Mouse (Mus musculus): ENCODE data around the gene Gm3646.

The Gm3646 gene

DNA sequence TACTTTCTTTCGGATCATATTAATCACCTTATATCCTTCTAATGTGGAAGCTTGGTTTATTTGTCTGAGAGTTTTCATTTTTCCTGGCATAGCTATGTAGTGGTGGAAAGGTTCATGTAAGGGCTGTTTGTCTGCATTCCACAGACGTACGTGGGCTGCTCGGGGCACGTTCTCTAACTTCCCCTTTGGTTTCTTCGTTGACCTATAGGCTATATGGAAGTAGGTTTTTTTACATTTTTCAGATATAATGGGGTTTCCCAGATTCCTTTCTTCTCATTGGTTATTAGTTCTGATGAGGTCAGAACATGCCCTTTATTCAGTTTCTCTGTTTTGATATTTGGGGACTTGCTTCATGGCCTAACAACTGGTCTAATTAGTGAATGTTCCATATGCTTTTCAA lies 23.3 kb downstream of the Gm3646 start:
- DNase-seq (ENCODE audit: inconsistent ontology term): no peak

DNA sequence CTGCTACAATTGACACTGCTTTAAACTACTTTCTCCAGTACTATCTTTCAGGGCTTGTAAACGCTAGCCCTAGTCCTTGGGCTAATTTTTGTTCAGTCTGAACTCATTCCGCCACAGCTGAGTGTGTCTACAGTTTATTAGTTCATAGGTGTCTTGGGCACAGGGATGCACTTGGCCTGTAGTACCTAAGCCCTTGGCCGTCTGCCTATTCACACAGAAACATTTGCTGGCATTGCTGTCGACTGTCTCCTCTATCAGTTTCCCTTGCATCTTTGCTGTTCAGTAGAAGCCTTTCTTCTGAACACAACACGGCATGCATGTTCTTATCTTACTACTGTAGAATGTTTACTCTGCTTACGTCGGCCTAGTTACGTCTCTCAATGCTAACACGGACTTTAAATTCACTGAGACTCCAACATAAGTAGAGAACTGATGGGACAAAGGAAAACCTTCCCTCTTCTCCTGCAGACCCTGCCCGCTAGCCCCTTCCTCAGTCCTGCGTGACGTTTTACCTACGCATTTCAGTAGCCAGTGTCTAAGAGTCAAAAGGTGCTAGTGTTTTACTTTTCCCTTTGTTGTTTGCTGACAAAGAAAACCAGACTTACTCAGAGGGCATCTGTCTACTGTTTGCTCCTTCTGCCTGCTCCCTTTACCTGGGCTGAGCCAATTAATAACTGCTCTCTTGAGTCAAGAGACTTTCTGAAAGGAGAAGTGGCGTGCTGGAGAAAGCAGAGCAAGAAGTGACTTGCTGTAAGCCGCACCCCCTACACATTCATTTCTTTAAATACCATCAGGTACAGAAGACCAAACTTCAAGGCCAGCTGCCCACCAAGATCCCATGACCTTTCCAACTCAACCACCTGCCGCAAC lies 25.8 kb downstream of the Gm3646 start:
- DNase-seq (ENCODE audit: inconsistent ontology term): no peak

DNA sequence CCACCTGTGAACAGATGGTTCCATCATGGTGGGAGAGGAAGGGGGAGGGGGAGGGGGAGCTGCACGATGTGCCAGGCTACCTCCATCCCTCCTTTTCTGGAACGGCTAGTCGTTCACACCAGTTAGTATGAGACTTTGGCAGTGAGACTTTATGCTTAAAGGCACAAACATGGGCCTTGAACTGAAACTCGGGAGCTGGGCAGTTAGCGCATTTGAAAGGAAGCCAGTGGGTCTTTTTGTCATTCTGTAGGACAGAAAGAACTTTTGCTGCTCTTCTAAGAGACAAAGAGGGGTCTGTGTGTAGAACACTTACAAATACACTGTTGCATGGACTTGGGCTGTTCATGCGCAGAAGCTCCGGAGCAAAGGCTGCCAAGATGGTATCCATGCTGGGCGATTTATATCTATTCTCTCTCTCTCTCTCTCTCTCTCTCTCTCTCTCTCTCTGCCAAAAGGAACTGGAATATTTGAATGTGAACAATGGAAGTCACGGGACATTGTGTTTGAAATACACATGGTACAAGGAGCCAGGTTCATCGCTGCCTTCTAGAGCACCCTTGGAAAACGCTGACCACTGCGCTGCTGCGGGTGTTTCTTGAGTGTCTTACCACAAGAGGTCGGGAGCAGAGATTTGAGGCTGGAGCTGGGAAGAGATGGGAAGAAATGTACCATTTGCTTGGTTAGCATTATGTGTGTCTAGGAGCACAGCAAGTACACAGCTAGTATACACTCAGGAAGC lies 31.0 kb downstream of the Gm3646 start:
- DNase-seq (ENCODE audit: inconsistent ontology term): no peak

DNA sequence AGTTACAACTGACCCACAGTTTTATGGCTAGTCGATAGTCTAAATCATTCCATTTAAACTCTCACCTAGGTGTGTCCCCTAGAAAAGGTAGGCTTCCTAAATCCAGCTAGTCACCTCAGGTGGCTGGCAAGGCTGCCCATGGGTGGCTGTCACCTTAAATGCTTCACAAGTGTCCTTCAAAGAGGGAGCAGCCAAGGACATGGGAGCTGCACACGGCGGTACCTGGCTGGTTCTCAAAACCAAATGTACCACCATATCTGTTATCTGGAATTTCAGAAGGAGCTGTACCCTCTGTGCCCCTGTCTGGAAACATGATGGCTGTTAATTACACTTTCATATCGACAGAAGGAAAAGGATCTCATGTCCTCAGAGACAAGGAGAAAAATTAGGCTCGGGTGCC lies 31.6 kb downstream of the Gm3646 start:
- DNase-seq (ENCODE audit: inconsistent ontology term): no peak

DNA sequence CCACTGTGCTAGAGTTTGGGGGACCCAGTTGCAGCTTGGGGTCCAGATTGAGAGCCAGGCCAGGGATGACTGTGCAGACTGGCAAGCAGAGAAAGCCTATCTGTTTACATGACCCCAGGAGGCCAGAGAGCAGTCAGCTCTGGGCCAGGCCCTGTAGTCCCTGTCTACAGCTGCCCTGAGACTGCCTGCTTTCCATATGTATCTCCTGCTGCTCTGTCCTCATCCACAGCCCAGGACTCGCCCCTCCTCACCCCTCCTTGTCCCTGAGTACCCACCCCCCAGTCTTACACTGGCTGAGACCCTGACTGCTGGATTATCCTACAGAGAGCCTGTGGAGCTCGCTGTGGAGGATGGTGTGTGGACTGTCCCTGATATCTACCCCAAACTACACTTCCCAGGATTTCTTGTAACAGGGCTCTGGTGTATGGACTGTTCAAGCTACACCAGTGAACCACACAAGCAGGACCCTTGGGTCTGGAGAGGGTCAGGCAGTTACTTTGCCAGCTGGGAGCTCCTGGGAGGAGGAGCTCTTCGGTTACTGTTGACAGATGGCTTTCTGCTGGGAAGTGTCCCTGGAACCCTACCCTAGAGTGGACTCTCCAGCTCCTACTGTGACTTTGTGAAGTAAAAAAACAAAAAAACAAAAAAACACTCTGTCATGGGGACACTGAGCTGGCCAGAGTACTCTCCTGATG lies 32.6 kb downstream of the Gm3646 start:
- DNase-seq (ENCODE audit: inconsistent ontology term): no peak

DNA sequence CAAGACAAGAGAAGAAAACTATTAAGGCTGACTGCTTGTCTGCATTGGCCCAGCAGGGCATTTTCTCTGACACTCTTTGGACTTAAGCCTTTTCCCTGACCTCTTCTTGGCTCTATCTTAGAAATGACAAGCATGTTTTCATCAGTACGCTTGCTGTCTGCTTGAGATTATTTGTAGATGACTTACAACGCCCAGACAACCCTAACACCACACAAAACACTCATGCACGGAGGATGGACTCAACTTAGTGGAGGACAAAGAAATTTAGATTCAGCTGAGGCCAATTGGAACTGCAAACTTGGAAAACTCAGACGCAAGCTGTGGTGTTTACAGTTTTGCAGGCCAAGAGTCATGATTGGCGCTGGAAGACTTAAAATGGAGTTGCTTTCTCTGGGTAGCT lies 34.7 kb downstream of the Gm3646 start:
- peak; percentile 50 for DNase-seq (ENCODE audit: inconsistent ontology term)

DNA sequence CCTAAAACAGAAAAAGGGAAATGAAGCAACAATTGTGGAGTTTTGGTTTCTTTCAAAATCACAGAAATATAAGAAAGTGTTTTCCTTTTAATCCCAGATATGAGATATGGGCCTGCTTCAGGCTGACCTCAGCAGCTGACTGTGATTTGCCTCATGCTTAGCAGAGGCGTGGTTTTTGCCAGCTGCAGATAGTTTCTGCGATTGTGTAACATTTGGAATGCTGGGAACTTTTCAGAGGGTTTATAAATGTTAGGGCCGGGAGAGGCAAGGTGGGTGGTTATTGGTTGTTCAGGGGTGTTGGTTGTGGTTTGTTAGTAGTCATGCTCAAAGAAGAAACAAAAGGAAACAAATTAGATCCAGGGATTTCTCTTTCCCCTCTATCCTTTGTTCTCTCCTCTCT lies 37.1 kb downstream of the Gm3646 start:
- DNase-seq (ENCODE audit: inconsistent ontology term): no peak

DNA sequence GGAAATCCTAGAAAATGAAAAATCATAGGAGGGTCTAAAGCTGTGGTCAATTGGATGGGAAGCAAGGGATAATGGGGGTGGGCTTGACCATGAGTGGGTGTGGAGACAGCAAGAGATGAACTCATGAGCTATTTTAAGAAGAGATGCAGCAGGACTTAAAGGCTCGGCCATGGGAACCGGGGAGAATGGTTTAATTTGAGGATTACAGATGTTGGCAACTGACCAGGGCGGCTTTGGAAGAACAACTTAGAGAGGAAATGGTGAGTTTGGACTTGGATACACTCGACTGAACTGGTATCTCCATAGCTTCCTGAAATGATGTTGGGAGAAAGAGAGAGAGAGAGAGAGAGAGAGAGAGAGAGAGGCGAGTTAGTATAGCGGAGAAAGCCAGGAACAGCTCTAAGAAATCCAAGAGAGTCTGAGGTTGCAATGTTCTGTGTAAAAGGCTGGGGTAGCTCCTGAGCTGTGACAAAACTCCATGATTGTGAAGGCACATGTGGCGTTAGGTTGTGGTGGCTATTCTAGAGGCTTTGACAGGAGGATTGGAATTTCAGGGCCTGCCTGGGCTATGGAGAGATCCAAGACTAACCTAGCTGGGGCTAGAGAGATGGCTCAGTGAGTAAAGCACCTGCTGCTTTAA lies 39.2 kb downstream of the Gm3646 start:
- peak; percentile 34 for DNase-seq (ENCODE audit: inconsistent ontology term)

DNA sequence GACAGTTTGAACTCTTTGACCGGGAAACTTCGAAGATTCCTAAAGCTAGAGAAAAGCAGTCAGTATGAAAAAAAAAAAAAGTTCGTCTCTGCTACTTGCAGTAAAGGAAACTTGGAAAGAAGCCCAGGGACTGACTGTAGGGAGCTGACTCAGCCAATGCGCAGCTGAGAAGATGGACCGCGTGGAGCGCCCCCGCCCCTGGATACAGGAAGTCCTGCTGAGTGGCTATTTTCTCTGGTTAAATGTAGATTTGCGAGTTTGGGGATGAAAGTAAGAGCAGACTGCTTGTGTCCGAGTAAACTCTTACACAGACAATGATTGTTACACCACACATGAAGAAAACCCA lies 43.1 kb downstream of the Gm3646 start:
- peak; percentile 93 for DNase-seq (ENCODE audit: inconsistent ontology term)

DNA sequence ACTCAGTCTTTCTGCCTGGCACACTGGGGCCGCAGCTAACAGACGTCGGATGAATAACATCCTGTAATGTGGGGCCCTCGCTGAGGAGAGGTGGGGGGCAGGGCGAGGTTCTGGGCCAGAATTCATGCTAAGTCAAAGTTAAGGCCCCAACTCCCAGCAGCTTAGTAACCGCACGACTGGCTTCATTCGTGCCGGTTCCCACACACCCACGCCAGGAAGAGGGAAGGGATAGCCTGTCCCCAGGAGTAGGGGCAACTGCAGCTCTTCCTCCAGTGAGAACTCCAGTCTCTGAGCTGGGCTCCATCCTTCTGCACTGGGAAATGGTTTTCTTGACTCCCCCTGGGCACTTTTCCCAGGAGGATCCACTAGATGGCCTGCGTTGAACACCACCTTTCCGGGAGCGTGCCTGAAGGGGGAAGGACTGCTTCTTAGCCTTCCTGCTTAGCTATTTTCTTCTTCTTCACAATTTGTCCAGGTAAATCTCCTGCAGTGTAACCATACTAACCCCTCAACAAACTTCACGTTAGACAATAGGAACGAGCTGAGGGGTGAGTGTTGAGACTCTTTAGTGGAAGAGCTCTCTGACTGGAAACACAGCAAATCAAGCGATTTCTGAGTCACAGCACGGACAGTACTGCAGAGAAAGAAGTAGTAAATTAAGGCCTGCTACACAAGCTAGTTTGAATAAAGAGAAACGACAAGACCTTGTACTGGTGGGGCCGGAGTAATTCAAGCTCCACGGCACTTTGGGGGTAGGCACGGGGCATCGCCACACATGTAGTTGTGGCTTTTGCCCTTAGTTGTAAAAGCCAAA lies 43.7 kb downstream of the Gm3646 start:
- DNase-seq (ENCODE audit: inconsistent ontology term): peak; percentile 88

DNA sequence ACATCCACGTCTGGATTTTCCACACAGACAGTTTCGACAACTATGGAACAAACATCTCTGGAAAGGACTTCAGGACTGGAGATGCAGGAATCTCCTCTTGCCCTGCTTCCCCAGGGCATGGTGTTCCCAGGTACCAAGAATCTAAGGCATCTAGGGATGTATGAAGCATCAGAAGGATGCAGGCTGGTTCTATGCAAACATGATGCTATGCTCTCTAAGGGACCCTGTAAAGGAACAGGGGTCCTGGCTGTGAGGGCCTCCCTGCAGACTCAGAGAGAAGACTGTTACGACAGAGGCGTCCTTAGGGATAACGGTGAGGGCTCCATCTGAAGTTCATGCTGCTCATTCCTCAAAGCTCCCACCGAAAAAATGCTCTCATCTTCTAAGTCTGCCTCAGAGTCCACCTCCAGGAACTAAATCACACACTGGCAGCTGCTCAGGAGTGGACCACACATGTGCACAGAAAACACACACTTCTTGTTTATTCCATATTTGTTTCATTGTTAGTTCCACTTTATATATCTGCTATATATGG lies 44.9 kb downstream of the Gm3646 start:
- peak; percentile 18 for DNase-seq (ENCODE audit: inconsistent ontology term)

DNA sequence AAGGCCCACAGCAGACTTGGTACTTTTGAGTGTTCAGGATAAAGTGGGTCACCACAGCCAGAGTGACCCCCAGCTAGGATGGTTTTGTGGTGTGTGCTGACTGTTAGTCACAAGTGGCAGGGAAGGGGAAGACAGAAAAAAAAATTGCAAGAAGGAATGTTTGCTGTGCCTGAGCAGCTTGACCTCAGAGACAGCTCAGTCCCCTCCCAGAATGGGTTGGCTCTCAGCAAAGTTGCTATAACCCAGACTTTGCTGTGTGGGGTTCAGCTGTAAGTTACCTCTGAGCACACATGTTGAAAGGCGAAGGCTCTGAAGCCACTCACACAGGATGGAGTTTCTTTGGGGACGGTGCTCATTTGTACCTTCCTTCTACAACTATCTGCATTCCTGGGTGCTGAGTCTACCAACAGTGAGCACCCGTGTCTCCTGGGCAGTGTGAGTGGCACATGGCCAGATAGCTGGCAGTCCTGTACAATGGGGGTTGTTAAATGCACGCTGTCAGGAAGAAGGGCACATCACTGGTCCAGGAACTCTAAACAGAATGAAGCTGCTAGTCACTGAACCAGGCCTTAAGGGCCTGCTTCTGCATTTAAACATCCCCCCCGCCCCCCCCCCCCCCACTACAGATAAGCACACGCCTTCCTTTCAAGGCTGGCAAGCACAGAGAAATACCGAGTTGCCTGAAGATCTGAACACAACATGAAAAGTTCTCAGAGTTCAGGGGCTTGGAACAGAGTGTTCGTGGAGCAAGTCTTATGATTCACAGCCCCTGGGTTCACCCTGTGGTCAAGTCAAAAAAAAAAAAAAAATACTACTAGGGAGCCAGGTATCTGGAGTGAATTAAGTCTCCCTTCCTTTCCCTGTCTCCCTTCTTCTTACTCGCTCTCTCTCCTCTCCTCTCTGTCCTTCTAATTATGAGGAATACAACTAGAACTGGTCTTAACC lies 45.6 kb downstream of the Gm3646 start:
- DNase-seq (ENCODE audit: inconsistent ontology term): peak; percentile 91

DNA sequence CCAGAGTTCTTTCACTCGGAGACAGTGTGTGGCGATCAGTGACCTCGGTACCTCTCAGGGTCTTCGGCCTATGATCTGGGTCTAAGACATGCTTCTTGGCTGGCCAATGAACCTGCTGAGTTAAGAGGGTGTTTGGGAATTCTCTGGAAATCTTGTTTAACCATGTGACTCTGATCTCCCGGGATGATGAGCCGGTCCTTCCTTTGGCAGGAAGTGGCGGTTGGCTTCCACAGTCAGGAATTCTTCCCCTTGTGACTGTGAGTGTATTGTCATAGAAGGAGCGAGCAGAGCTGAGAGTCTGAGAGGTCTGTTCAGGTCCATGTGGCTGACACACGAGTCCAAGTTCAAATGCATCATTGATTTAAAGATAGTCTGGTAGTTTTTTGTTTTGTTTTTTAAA lies 46.9 kb downstream of the Gm3646 start:
- DNase-seq (ENCODE audit: inconsistent ontology term): peak; percentile 39

DNA sequence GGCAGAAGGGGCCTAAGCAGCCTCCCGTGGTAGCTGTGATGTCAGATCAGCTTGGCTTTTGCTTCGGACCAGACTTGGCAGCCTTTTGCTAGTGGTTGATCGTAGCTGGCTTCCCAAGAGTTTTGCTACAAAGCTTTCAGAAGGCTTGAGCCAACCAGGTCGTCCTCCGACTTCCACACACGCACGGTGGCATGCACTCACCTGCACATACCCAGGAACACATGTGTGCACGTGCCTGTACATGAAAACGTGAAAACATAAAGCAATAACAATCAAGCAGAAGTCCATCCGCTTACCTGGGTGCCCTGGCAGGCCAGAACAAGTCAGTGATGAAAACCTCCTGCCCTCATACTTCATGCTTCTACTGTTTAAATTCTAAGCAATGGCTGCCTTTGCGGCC lies 48.2 kb downstream of the Gm3646 start:
- no peak for DNase-seq (ENCODE audit: inconsistent ontology term)

DNA sequence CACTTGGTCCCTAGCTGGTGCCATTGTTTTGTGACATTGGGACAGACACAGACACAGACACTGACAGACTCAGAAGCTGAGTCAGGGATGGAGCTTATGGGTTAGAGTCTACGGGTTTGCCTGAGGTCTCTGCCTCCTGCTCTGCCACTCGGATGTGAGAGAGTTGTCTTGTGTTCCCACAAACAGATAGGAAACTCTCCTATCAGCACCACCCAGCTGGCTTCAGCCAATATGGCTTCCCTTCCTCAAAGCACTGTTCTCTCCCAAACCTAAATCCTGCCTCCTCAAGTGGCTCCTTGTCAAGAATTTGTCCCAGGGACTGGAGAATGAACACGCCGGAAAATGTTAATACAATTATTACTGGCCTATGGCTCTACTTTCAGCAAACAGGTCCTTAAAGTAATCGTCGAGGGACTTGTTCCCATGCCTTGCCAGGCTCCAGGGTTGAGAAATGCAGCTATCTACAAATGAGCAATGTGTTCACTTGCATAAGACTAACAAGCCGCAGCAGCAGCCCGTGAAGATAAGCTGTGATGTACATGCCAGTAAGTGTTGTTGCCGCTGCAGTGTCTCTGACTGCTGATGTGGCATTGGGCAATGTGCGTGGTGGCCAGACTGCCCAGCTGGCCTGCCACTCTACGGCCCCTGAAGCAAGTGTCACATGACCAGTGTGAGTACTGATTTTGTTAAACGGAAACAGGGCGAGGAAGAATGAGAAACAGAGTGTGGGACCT lies 50.7 kb downstream of the Gm3646 start:
- DNase-seq (ENCODE audit: inconsistent ontology term): peak; percentile 54

Data from Muller cell, postnatal 12 days (primary cell).